Mouse (Mus musculus) ZHBTc4 (cell line): Measurements from ENCODE around the gene Card14.
A peak's percentile ranks its signal among the peaks of the same experiment; 100 is the strongest.
"Not testable (repeated sequence)": the region's sequence is repeated elsewhere in the genome, so short reads cannot be mapped to it uniquely, and the experiment has no call there.

Experiments
- DNase-seq: peaks from one replicate; pipeline ENCODE4 v3.0.0-alpha.2; 2011; ENCODE audit warnings: low read depth, low spot score

Card14 gene

DNA sequence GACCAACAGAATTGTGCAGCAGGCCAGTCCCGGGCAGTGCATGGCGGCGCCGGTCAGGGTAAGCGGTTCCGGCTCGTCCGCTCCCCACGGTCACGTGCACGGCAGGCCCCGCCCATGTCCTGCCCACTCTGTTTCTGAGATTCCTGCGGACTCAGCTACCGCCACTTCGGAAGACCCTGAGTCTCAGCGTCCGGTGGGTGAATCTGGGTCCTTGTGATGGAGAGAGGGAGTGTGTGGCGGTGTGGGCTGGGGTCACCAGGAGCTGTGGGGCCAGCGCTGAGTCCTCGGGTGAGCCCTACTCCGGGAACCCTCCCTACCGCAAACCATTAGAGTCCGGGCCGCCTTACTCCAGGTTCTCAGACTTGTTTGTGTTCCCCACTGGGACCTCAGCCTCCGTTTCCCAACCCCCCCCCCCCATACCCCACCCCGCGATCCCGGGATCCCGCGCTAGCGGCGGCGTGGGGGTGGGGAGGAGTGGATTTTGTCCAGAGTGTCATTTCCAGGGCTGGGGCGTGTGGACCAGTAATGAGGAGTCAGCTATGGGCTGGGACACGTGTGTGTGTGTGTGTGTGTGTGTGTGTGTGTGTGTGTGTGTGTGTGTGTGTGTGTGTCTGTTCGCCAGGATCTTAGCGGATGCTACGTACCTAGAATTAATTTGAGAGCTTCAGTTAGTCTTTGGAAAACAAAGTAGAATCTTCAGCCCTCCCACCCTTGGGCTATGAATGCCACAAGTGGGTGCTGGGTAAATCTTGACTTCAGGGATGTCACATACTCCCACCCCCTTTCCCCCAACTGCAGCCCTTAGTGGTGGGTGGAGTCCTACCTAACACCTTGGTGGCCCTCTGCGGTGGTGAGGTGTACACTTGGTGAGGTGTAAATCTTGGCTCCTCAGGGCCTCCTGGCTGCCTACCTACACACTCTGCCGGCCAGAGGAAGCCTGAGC, 48.1 kb downstream of the Card14 start, which contains the start of the genes Sgsh and Slc26a11:
Gene Sgsh (minus strand): TSS at position 94 of the 943 bp plus-strand sequence.
Gene Slc26a11 (plus strand): TSS at position 115 of the 943 bp plus-strand sequence.
- peak; percentile 79 for DNase-seq

DNA sequence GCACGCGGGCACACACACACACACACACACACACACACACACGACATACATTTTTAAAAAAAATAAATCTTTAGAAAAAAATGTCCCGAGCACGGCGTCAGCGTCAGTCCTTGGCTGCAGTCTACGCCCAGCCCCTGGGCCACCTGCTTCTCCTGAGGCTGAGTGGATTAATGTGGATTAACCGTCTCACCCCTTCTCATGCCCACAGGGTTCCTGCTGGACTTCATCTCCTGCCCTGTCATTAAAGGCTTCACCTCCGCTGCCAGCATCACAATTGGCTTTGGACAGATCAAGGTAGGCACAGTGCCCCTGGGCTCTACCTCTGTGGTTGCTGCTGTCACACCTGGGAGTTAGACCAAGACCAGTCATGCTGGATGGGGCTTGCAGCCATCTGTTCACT, 51.5 kb downstream of the Card14 start:
- DNase-seq, result no peak

DNA sequence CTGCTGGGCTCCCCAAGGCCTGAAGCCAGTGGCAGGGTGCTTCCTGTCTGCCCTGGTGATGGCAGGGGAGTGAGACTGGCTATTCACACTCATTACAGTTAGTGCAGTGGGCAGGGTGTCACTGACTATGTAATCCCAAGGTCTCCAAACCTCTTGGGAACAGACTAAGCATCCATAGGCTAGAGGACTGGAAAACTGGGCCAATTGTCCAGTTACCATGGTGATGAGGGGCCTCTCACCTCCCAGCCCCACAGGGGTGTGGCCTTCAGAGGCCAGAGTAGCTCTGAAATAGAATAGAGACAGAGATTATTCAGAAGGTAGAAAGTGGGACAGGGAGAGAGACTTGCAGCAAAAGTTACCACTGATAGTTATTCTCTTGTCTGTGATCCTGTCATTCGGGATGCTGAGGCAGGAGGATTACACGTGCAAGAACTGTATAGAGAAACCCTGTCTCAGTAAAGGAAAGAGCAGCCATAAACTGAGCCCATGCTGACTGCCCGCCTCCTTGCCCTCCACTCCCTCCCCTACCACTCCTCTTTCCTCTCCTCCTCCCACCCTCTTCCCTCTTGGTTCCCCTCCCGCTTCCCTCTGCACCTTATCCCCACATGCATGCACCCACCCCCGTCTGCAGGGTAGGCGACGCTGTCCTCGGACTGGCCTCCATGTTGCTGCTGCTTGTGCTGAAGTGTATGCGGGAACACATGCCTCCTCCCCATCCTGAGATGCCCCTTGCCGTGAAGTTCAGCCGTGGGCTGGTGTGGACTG, 55.4 kb downstream of the Card14 start:
- no peak for DNase-seq

DNA sequence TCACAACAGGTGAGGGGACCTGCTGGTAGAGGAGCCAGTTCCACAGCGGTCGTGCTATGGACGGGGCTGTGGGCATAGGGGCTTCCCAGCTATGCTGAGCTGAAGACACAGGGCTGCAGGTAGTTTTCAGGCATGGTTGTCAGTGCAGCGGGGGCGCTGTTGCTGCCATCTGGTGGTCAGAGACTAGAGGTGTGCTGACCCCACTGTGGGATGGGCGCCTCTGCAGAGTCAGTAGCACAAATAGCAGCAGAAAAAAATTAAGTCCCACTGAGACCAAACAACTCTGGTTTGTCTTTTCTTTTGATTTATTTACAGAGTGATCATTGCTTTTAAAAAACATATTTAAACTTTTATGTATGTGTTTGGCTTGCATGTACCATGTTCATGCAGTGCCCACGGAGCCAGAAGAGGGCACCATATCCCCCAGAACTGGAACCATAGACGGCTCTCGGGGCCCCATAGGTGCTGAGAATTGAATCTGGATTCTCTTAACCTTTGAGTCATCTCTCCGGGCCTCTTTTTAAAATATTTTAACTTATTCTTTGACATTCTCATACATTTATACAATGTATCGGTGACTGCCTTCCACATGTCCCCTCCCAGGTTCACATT, 56.1 kb downstream of the Card14 start:
- peak; percentile 87 for DNase-seq

DNA sequence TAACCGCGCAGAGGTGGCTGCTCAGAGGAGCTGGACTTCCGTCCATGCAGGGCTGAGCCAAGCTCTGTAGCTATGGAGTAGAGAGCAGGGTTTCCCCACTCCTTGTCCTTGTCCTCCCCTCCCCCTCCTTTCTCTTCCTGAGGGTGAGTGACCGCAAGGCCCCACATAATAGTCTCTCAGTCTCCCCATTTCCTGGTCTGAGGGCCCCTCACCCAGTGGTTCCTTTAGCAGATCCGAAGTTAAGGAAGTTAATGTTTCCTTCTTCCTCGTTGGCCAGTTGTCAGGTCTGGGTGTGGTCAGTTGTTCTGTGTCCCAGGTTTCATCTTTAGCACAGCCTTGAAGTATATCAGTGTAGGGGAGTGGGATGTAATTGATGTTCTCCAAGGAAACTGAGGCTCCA, 67.9 kb downstream of the Card14 start:
- no peak for DNase-seq

DNA sequence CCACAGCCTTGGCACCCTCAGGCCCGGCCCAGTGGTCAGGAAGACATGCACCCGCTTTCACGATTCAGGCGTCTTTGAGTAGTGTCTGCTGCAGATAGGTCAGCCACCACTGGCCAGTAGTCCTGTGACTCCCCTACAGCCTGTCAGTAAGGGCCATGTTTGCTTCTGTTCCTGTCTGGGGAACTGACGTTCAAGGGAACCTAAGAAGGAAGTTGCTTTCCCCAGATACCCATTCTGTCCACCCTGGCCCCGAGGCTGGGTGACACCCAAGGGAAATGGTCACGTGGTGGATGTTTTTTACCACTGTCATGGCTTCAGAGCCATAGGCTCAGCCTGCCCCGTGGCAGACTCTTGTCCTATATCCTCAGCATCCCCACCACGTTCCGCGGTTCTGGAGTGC, 69.8 kb downstream of the Card14 start:
- DNase-seq, result no peak

DNA sequence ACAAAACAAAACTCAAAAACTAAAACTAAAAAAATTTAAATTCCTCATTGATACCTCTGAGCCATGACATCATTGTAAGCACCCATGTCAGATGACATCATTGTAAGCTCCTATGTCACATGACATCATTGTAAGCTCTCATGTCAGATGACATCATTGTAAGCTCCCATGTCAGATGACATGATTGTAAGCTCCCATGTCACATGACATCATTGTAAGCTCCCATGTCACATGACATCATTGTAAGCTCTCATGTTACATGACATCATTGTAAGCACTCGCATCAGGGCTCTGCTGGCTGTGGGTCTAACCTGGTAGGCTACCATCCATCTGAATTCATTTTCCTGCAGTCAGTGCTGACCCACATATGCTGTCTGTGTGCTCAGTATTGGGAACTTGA, 71.0 kb downstream of the Card14 start:
- peak; percentile 63 for DNase-seq

DNA sequence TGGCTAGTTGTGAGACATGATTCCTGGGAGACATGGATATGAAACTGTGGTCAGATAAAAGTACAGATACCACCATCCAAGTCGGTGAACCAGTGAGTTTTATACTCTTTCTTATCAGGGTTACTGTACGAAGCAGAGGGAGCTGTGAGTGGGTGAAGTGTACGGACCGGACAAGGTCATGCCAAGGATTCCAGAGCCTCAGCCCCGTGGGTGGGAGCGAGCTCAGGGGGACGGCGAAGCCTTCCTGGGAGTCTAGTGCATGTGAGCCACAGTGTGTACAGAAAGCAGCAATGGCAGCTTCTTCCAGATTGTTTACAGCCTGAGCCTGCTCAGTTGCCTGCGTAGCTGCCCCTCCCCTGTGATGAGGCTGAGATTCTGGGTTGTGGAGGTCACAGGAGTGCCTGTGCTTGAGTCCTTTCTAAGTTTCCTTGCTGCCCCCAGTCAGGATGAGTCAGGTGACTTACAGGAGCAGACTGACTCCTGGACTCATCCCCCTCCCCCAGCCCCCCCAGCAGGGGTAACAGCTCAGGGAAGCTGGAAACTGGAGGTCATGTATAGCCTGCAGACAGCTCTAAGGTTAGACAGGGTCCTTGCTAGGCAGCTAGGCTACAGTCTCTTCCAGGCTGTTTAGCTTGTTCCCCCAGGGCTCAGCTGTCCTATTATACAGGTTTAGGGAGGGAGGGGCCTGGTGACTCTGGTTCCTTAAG, 74.2 kb downstream of the Card14 start:
- peak; percentile 95 for DNase-seq

DNA sequence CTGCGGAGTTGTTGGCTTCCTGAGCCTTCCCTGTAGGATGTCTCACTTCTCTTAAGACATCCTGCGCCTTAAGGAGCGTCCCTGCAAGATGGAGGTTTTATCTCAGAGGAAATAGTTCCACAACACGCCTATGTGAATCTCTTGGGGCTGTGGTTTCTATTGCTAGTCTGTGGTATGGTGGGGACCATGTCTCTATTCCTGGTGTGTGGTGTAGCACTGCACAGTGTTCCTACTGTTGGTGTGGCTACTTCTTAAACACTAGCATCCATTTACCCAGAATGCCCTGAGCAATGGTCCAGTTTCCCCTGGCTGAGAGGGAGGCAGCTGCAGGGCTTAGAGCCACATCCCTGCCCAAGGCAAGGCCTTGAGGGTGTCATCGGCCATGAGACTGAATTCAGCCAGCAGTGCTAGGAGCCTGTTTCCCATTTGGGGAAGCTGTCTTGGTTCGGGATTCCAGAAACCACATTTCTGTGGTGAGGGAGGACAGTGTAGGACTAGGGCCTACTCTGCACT, 74.8 kb downstream of the Card14 start:
- DNase-seq, result peak; percentile 51

DNA sequence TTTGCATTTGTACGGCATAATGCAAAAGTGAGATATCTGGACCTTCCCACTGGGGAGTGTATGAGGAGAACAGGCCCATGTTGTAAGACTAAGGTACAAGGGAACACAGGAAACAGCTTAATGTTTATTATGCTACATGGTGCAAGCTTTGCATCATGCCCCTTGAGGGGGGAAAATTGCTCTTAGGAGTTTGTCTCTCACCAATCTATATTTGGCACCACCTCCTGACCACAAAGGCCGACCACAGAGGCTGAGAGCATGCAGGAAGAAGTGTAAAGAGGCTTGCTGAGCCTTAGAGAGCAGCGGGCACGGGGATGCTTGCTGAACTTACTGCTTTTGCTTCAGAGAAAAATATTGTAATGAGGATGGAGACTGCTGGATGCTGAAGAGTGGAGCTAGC, 77.3 kb downstream of the Card14 start:
- DNase-seq, result no peak

DNA sequence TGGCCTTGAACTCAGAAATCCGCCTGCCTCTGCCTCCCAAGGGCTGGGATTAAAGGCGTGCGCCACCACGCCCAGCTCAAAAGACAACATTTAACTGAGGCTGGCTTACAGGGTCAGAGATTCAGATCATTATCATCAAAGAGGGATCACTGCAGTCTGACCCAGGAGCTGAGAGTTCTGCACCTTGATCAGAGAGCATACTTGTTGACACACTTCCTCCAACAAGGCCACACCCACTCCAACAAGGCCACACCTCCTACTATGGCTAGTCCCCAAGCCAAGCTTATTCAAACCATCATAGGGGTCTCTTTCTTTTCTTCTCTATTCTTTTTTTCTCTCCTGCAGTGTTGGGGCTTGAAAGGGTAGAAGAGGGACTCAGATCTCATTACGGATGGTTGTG, 78.7 kb downstream of the Card14 start:
- peak; percentile 86 for DNase-seq

DNA sequence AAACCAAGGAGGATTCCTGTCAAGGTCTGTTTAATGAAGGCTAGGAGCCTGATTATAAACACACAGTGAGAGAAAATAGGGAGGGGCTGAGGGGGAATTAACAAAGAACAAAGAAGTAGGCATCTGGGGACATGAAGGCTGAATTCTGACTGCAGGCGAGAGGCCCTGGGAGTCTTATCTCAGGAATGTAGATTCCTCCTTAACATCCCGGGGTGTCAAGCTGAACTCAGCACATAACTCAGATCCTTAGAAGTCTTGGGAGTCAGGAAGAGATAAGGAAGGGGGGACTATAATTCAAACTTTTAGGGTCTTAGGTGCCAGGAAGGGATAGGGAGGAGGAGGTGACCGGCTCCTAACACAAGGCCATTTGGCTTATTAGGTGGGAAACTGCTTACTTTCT, 79.7 kb downstream of the Card14 start:
- DNase-seq, result not testable (repeated sequence)

DNA sequence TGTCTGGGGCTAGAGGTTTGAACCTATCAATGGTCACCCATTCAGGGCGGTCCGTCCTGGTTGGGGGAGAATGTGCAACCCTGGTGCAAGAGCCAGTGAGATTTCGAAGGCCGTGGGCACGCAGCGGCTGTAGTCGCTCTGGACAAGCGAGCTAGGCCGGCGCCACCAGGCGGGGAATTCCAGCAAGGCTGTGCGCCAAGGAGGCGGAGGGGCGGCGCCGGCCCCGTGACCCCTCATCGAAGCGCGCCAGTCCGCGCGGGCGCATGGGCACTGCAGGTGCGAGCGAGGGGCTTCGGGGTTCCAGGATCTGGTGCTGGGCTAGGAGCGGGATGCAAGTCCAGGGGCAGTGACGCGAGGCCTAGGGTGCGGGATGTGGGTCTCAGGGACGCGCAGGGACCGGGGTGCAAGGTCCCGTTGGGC, 82.3 kb downstream of the Card14 start:
- peak; percentile 83 for DNase-seq

DNA sequence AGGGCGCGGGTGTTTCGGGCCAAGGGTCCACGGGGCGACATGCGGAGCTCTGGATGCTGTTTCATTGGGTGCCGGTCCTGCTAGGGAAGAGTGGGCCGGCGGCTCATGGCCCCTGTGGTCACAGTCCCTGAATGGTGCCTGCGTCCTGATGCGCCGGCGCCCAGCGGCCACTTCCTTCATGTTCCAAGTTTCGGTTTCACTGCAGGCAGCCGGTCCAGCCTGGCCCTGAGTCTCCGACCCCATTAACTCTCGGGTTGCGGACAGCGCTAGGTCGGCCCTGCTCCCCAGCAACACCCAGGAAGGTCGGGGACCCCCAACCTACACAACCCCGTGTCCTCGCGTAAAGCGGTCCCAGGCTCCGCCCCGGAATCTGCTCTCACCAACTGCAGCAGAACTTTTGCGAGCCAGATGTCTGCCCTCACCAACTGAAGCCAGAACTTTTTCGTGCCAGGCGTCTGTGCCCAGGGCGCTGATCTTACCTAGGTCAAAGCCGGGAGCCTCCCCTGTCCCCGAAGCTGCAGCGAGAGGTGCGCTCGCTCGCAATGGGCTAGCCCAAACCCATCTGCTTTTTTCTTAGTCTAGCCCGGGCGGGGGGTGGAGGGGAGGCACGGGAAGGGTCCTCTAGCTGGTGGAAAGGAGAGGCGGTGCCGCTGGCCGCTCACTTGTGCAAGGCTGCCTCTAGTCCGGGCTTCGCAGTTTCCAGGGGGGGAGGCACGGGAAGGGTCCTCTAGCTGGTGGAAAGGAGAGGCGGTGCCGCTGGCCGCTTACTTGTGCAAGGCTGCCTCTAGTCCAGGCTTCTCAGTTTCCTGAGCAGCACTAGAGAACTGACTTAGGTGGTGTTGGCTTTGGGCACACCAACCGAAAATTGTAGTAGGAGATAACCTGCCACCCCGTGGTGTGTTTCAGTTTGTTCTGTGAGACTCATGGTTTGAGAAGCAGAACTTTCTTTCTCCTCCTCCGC, 83.0 kb downstream of the Card14 start:
- DNase-seq, result no peak

DNA sequence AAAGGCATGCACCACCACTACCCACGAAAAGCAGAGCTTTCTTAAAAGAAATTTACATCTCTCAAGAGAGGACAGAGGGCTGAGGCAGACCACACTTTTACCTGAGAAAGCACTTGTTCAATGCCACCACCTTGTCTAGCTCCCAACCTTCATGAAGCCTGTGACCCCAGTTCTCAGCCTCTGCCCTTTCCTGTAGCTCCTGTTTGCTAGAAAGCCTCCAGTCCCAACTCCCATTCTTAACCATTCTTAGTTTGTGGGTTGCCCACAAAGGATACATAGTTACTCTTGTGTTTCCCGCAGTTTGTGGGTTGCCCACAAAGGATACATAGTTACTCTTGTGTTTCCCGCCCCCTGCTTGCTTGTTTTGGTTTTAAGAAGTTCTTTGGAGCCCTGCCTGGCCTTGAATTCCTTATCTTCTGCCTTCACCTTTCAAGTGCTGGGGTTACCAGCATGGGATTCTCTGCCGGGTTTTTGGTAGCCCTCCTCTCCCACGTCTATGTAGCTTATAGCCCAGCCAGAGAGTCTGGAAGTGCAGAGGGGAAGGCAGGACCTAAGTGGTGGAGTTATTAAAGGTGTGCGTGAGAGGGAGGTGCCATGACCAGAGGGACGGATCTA, 83.9 kb downstream of the Card14 start:
- no peak for DNase-seq

DNA sequence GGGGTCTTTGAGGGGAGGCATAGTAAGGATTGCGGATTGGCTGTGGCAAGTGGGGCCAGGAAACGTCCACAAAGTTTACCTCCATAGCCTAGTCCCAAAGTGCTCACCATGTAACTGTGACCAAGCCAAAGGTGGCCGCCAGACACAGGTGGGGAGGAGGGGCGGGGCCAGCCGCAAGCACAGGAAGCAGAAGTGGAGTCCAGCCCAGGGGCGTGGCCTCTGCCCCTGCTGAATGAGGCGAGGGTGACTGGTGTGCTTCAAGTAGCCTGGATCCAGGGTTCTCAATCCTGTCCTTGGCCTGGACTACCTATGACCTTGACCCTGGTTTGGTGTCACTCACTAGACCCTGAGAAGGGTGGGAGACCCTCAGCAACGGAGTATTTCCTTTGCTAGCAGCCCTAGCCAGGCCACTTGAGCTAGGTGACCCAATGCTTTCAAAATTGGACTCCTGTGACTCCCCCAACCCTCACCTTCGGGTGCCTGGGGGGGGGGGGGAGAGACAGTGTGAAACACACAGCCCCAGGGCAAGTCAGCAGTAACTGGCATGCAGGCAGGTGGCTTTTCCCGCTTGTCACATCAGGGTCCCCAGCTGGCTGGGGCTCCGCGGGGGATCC, 84.5 kb downstream of the Card14 start:
- DNase-seq, result peak; percentile 95

DNA sequence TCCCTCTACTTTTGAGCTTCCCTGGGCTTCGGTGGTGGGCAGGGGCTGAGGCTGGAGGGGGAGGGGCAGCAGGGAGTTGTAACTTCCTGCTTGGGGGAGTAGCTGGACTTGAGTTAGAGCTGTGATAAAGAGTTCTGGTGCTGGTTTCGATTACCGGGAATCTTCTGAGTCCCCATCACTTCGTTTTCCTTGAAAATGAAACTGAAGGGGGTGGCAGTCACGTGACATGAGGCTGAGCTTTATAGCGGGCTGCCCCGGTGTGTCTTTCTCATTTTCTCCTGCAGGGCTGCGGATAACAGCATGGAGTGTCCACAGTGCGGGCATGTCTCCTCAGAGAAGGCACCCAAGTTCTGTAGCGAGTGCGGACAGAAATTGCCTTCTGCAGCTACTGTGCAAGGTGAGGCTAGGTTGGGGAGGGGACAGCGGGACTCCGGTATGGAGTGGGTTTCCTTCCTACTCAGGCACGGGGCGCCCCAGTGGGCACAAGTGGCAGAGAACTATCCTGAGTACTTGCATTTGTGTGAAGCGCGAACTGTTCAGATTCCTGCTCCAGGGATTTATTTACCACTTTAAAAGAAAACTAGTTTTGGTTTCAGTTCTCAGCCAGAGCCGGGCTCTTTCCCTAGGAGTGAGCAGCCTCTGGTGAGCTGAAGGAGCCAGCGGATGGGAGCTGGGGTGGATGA, 85.4 kb downstream of the Card14 start, which contains the start of gene Rnf213:
Gene Rnf213 (plus strand): TSS at position 301 of the 683 bp plus-strand sequence.
- DNase-seq, result peak; percentile 80

DNA sequence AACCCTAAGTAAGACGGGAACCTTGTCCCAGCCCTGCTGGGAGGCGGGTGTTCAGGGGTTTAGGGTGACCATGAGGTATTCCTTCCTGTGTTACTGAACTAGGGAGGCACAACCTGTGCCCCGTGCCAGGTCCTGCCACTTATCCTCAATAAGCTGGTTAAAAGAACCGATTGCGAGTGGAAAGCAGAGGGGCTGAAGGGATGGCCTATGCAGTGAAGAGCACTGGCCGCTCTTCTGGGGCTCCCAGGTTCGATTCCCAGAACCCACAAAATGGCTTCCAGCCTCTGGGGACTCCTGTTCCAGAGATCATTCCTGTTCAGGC, 85.9 kb downstream of the Card14 start:
- DNase-seq, result no peak

DNA sequence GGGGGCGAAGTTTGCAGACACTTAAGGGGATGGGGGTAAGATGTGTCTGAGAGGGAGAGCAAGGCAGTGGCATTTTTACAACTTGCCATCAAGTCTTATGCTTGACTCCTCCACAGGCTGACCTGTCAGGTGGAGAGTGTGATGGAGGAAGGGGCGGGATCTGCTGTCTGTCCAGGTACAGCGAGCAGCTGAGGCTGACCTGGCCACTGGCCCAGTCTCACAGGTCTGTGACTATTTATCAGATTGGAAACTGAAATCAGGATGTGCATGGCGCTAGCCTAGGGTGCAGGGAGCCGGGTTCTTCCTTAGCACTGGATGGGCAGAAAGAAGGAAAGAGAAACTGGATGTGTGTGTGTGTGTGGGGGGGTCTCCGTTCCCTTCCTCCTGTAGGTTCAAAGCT, 86.6 kb downstream of the Card14 start:
- no peak for DNase-seq
